Mouse (Mus musculus) monocyte, adult 5-6 weeks (primary cell): ENCODE data around the gene Wnk1. TPM values are rescaled to one million over a fixed set of nuclear protein-coding genes. Genes with fewer than 3 reads are reported as not detected.

Source experiments
- ATAC-seq: fragments of 153-309, 156-312 bp; replicated peaks from 2 replicates; pipeline ENCODE4 v1.8.0; 2017; ENCODE audit warnings: mild to moderate bottlenecking; ENCODE audit not compliant: low TSS enrichment, insufficient number of reproducible peaks, severe bottlenecking, poor library complexity, low FRiP score
- total RNA-seq: library from RNA; stranded (forward); fragments of 200-1000, 200-491, 200-594 nt; gene quantifications from 3 replicates; pipeline ENCODE4 v1.2.3, GENCODE M21; 2017

Gene Wnk1
- total RNA-seq, 1 experiment from 2014 or later: 167 TPM

- ATAC-seq: no peak
Observed at GRCm38 (mm10) chr6:120047705-120048292, 9.3 kb upstream of the Wnk1 start.

DNA sequence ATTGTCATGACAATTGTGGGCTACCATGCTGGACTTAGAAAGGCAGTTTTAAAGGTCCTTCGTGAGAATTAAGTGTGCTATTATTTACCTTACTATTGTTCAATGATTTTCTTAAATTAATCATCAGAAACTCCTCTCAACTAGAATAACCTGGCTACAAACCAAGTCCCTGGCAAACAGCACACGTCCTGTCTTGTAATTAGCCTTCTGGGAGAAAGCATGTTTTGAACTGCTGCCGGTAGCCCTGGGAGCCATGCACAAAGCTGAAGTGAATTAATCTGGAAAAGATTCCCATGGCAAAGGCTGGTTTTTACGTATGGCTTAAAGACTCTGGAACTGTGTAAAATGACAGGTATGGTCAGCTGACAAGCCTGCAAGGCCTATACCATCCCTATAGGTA lies 6.9 kb upstream of the Wnk1 start:
- ATAC-seq: no peak

- ATAC-seq: peak; percentile 41
Observed at GRCm38 (mm10) chr6:120042632-120043220, 4.3 kb upstream of the Wnk1 start.

DNA sequence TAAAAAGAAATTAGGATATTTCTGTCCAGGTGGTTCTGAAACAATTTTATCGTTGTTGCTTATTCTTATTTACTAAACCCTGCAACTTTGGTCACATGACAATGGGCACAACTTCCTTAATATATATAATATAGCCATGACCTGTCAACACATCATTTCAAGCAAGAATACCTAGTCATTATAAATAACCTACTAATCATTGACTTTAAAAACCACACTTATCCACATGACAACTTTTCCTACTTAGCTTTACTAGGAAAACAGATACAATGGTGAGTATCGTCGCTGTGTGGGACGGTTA lies 2.0 kb upstream of the Wnk1 start:
- ATAC-seq: no peak

DNA sequence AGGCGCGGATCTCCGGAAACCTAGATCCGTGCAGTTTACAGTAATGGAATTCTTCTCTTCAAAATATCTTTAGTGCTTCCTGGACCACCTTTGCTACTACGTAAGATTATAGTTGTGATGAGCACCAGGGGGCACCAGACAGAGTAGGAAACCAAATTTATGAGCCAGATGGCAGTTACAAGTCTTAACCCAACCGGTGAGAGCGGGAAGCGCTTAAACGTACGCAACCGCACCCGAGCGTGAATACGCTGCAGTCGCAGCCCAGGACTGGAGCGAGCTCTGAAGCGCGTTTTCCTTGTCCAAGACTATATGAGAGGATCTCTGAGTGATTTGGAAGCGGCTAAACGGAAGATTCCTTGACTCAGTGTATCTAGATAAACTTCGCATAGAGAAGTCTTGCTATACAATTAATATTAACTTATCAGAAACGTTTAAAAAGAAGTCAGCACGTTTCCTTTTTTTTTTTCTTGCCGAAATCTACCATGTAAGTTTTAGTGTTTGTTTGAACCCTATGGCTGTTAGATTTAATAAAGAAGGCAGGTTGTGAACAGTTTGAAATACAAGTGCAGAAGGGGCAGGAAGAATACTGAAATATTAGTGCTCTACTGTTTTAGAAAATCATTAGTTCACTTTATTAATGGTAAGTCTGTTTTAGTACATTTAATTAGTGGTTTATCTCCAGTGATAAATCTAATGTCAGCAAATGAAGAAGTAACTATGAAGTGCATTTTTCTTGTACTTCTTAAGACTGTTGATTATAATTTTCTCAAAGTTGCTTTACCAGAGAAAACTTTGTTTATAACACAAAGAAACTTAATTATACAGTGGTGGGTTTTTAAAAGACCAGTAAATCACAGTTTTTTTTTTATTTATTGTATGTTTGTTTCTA lies 1.4 kb upstream of the Wnk1 start:
- ATAC-seq: peak; percentile 57

- ATAC-seq: no peak
Observed at GRCm38 (mm10) chr6:120039256-120039563, 738 bp upstream of the Wnk1 start.

DNA sequence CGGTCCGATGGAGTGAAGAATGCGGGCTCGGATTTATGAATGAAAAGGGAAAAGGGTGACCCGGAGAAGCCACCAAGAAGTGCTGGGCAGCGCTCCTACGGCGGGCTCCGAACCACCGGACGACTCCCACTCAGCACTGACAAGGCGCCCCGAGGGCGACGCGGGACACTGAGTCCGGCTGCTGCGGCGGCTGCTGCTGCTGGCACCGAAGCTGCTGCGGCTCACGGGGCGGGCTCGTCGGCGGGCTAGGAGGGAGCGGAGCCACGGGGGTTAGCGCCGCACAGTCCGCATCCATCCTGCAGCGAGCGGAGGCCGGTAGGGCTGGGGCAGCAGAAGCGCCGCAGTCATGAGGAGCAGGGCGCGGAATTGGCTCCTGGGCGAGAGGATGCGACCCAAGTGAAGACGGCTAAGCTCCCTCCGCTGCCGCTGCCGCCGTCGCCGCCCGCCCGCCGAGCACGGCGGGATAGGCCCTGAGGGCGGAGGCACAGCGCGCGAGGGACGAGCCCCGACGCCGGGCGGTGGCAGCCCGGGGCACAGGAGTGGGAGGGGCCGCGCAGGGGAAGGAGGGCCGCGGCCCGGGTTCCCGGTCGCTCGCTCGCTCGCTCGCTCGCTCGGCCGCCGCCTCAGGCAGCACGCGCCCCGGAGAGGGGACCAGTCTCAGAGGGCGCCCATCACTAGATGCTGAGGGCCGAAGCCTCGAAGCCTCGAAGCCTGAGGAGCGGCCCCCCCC lies 671 bp downstream of the Wnk1 start:
- no peak for ATAC-seq

DNA sequence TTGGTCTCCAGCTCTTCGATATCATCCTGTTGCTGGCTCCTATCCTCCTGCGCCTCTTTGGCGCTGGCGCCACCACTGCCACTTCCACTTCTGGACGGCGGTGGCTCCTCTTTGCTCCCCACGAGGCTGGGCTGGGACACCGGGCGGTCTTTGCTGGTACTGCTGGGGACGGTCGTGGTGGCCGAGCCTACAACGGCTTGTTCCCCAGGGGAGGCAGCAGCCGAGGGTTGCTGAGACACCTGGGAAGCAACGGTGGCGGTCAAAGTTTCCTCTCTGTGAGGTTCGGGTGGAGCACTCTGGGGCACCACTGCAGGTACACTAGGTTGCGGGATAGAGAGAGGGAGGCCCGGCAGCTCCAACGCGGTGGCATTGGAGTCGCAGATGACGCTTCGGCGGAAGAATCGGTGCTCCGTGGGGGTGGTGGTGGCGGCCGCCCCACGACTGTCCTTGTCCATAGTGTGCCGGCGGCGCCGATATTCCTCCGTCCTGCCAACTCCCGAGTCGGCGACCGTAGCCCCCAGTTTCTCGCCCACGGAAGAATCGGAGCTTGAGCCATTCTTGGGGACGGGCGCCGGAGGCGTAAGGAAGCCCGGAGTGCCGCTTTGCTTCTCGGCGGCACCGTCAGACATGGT lies 1.4 kb downstream of the Wnk1 start:
- peak; percentile 73 for ATAC-seq

DNA sequence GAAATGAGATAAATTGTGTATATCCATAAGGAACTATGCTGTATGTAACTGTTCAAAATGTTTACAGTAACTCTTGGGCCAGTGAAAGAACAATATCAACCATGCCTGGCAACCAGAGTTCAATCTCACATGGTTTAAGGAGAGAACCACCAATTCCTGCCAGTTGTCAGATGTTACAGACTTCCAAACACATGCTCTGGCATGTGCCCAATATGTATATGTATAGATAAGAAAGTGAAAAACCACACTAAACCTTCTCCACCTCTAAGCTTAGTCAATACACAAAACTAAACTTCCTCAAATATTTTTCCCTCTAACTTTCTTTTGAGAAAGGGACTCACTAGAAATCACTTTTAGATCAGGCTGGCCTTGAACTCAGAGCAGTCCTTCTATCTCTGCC lies 13.9 kb downstream of the Wnk1 start:
- ATAC-seq: no peak

DNA sequence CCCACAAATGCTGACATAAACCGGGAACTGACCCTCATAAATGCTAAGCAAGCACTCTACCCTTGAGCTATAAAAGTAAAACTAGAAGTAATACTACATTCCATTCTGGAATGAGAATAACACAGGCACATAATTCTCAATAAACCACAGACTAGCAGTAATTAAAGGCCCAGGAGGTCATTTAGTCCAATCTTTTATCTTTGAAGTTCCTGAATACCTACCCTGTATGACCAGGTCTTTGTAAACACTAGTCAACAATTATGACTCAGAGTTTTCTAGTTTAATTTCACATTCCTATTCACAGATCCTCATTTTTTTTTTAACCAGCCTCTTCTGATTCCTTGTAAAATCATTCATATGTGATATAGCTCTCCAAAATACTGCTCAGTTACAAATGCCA lies 14.7 kb downstream of the Wnk1 start:
- ATAC-seq: no peak

- ATAC-seq: no peak
Observed at GRCm38 (mm10) chr6:120022042-120022441, 16.4 kb downstream of the Wnk1 start.

GRCm38 (mm10) chr6:120019697-120020096 lies 18.8 kb downstream of the Wnk1 start:
- ATAC-seq: no peak

- no peak for ATAC-seq
Observed at GRCm38 (mm10) chr6:120013125-120013524, 25.3 kb downstream of the Wnk1 start.

- ATAC-seq: no peak
Observed at GRCm38 (mm10) chr6:120011440-120011839, 27.0 kb downstream of the Wnk1 start.

DNA sequence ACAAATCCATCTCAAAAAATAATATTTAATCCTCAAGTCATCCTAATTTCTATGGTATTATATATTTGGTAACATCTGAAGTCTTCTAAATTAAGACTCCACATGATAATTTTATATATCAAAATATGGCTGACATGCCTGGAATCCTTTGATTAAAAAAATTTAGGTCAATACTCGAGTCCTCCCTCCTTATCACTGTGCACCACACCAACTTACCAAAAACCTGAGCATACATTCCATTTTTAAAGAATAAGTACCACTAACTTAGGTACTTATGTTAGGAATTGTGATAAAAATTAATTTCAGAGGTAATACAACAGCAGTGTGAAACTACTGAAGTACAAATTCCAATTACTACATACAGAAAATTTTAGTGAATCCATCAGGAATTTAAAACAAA lies 27.5 kb downstream of the Wnk1 start:
- ATAC-seq: no peak

GRCm38 (mm10) chr6:120010535-120010934 lies 27.9 kb downstream of the Wnk1 start:
- no peak for ATAC-seq

DNA sequence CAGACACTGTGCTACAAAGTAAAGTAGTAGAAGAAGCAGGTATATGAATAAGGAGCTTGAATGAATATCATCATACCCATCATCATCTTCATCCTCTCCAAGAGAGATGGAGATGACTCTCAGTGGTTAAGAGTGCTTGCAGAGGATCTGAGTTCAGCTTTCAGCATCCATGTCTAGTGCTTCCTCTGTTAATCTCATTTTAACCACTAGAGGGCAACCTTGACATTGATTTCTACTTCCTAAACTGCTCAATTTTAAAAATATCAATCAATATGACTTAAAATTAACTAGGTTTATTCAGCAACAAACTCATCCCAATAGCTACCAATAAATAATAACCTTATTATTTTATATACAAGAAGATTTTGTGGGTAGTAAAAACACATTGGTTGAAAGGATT lies 36.8 kb downstream of the Wnk1 start:
- ATAC-seq: 0 out of 2 replicates have a peak, but pooled peaks have one; percentile 61

DNA sequence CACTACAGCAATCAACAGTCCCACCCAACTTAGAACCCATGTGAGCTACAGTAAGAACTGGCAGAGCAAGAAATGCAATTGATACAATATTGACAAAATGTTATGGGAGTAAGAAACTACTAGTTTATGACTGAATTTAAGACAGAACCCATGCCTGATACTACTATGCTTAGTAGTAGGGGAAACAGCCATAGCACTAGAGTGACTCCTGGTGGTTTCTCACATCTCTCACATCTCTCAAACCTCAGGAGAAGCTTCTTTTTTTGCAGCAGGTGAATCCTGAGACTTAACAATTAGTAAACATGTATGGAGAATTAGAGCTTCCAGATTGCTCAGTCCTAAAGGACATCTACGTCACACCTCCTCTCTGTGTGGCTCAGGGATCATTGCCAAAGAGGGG lies 42.0 kb downstream of the Wnk1 start:
- ATAC-seq: no peak
